Mouse (Mus musculus) lung, embryonic 15.5 days (tissue): ENCODE data around the gene Slco1b2. TPM values are rescaled to one million over a fixed set of nuclear protein-coding genes. Genes with fewer than 3 reads are reported as not detected.

Experiments used
- ATAC-seq: fragments of 200-750 bp; cut with Nextera tagmentation; 2 replicates; pipeline ENCODE4 v1.8.0; 2017; ENCODE audit warnings: moderate number of reproducible peaks, borderline replicate concordance; ENCODE audit not compliant: low FRiP score, low TSS enrichment; ENCODE audit errors: extremely low read depth
- H3K27ac ChIP-seq: fragments of 300-500 bp; sonication (generic); 2 replicates; pipeline ENCODE4 v1.5.1; 2015; ENCODE audit warnings: moderate library complexity, mild to moderate bottlenecking, inconsistent platforms
- H3K27me3 ChIP-seq: fragments of 300-500 bp; sonication (generic); 2 replicates; pipeline ENCODE4 v1.6.1; 2015; ENCODE audit warnings: inconsistent platforms
- H3K36me3 ChIP-seq: fragments of 300-500 bp; sonication (generic); 2 replicates; pipeline ENCODE4 v1.6.1; 2015; ENCODE audit warnings: inconsistent platforms
- H3K4me1 ChIP-seq: fragments of 300-500 bp; sonication (generic); 2 replicates; pipeline ENCODE4 v1.6.1; 2015; ENCODE audit warnings: inconsistent platforms
- H3K4me2 ChIP-seq: fragments of 300-500 bp; sonication (generic); 2 replicates; pipeline ENCODE4 v1.6.1; 2015; ENCODE audit warnings: inconsistent platforms, mild to moderate bottlenecking, moderate library complexity
- H3K4me3 ChIP-seq: fragments of 300-500 bp; sonication (generic); 2 replicates; pipeline ENCODE4 v1.5.1; 2015; ENCODE audit warnings: mild to moderate bottlenecking, inconsistent platforms
- H3K9ac ChIP-seq: fragments of 300-500 bp; sonication (generic); 2 replicates; pipeline ENCODE4 v1.6.1; 2015; ENCODE audit warnings: inconsistent platforms
- H3K9me3 ChIP-seq: fragments of 300-500 bp; sonication (generic); 2 replicates; pipeline ENCODE4 v1.6.1; 2016; ENCODE audit warnings: inconsistent platforms
- WGBS: fragments of 180-500 bp; shearing (Covaris S2); methylation state at CpG from one replicate; pipeline ENCODE4 v1.1.7; 2015; 5-methylcytosine and 5-hydroxymethylcytosine counted together
- polyA plus RNA-seq: library from polyadenylated mRNA; unstranded; fragments of >200 nt; fragmentation: Nextera tagmentation; extraction: Ambion mirVana; gene quantifications from 2 replicates; pipeline ENCODE4 v1.2.1, GENCODE M21; 2015

Slco1b2 gene
- polyA plus RNA-seq, 1 experiment from 2014 or later = not detected

DNA sequence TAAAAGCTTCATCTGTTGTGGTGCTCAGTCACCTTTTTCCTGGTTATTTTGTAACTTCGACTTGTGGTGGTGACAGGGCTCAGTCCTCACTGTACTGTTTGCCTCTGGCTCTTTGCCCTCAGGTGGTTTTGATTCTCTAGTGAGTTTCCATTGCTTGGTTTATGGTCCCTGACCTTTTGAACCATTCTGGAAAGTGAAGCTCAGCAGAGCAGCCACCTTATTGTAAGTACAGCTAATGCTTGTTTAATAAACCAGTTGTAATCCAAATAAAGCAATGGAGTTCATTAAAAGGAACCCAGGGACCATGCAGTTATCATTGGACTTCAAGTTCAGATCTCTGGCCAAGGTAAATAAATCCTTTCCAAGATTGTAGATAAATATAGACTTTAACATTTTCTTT, 11.3 kb downstream of the Slco1b2 start:
- no peaks in the 10 kb centered on the region for H3K27me3 ChIP-seq
- no peak overlapping the region for H3K27ac ChIP-seq
- no peaks in the 10 kb centered on the region for H3K4me1 ChIP-seq
- H3K4me2 ChIP-seq = no peak overlapping the region
- H3K36me3 ChIP-seq = no peaks in the 10 kb centered on the region
- no peak overlapping the region for H3K4me3 ChIP-seq
- no peak overlapping the region for H3K9ac ChIP-seq
- no peak for ATAC-seq
- no peaks in the 10 kb centered on the region for H3K9me3 ChIP-seq
- 54% methylated on average over 1 of the region's 1 CpGs for WGBS

DNA sequence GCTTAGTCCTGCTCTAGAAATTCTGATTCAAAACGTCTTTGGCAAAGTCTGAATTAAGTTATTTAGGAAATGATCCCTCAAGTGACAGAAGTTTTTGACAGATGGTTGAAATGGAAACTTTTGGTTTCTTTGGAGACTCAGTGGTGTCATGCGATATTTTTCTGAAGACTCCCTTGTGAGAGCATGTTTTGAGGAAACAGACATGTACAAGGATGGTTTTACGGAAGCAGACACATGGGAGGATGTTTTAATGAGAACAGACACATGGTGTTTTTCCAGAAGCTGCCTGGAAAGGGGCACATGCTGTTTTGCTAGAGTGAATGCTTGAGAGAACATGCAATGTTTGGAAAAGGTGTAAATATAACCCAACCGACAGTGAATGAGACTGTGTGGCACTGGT, 57.7 kb downstream of the Slco1b2 start:
- Histone ChIP-seq H3K9me3 (no peaks in the 10 kb centered on the region), H3K27me3 (no peaks in the 10 kb centered on the region), H3K27ac (no peak overlapping the region), H3K36me3 (no peaks in the 10 kb centered on the region), H3K4me3 (no peak overlapping the region), H3K9ac (no peak overlapping the region), H3K4me1 (no peaks in the 10 kb centered on the region), H3K4me2 (no peak overlapping the region)
- ATAC-seq = no peak
- 54% methylated on average over 4 of the region's 4 CpGs for WGBS

DNA sequence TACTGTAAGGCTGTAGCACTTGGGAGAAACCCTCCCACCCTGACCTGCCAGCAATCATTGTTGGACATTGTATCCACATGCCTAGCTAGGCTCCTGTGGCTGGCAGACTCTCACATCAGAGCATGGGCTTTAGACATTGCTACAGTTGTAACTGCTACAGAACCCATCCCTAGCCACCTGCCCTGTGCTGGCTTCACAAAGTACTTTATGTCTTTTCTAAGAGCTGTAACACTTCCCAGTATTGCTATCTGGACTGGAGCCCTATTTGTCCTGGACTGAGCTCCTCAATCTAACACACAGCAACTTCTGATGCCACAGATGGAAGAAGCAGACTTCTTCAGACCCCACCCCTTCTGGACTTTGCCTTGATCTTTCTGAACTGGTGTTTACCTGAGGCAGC, 61.9 kb downstream of the Slco1b2 start:
- Histone ChIP-seq H3K9me3 (no peaks in the 10 kb centered on the region), H3K4me3 (no peak overlapping the region), H3K4me2 (no peak overlapping the region), H3K36me3 (no peaks in the 10 kb centered on the region), H3K4me1 (no peaks in the 10 kb centered on the region), H3K27ac (no peak overlapping the region), H3K9ac (no peak overlapping the region), H3K27me3 (no peaks in the 10 kb centered on the region)
- no peak for ATAC-seq

Other genes with a start within 250 kb of the Slco1b2 start
- 0.10 TPM in 1 of 2 replicates, not detected in the other for gene Slco1c1, start 105.2 kb upstream of the Slco1b2 start, polyA plus RNA-seq
- gene Gm5724, start 144.3 kb downstream of the Slco1b2 start, polyA plus RNA-seq = not detected in 2 replicates
- 0.06 TPM in 1 of 2 replicates, not detected in the other for gene Slco1a4, start 226.7 kb downstream of the Slco1b2 start, polyA plus RNA-seq